Mouse (Mus musculus) midbrain, embryonic 16.5 days (tissue): Measurements from ENCODE around the gene Cd19. TPM values are rescaled to one million over a fixed set of nuclear protein-coding genes. Genes with fewer than 3 reads are reported as not detected.
A peak's percentile ranks its signal among the peaks of the same experiment; 100 is the strongest.

Source experiments
- ATAC-seq: fragments of 200-750 bp; cut with Nextera tagmentation; 2 replicates; pipeline ENCODE4 v1.8.0; 2017; ENCODE audit warnings: moderate TSS enrichment
- H3K27ac ChIP-seq: fragments of 300-500 bp; sonication (generic); 2 replicates; pipeline ENCODE4 v1.5.1; 2014; ENCODE audit warnings: mild to moderate bottlenecking, low read length, mixed read lengths
- H3K27me3 ChIP-seq: fragments of 300-500 bp; sonication (generic); 2 replicates; pipeline ENCODE4 v1.6.1; 2014; ENCODE audit warnings: low read depth, low read length, mixed read lengths; ENCODE audit not compliant: control insufficient read depth, insufficient read depth
- H3K36me3 ChIP-seq: fragments of 300-500 bp; sonication (generic); 2 replicates; pipeline ENCODE4 v1.6.1; 2014; ENCODE audit warnings: mild to moderate bottlenecking, low read length, moderate library complexity, mixed read lengths; ENCODE audit not compliant: control insufficient read depth, insufficient read depth
- H3K4me1 ChIP-seq: fragments of 300-500 bp; sonication (generic); 2 replicates; pipeline ENCODE4 v1.6.1; 2014; ENCODE audit warnings: mild to moderate bottlenecking, low read length, mixed read lengths; ENCODE audit not compliant: control insufficient read depth, insufficient read depth
- H3K4me2 ChIP-seq: fragments of 300-500 bp; sonication (generic); 2 replicates; pipeline ENCODE4 v1.6.1; 2014; ENCODE audit warnings: mild to moderate bottlenecking, low read length, mixed read lengths
- H3K4me3 ChIP-seq: fragments of 300-500 bp; sonication (generic); 2 replicates; pipeline ENCODE4 v1.5.1; 2014; ENCODE audit warnings: low read depth, mild to moderate bottlenecking, low read length, moderate library complexity, mixed read lengths
- H3K9ac ChIP-seq: fragments of 300-500 bp; sonication (generic); 2 replicates; pipeline ENCODE4 v1.6.1; 2014; ENCODE audit warnings: low read depth, low read length, mixed read lengths
- H3K9me3 ChIP-seq: fragments of 300-500 bp; sonication (generic); replicated peaks from 2 replicates; pipeline ENCODE4 v1.6.1; 2014; ENCODE audit warnings: mild to moderate bottlenecking, low read length, mixed read lengths; ENCODE audit not compliant: control insufficient read depth, poor library complexity, severe bottlenecking
- WGBS: fragments of 180-500 bp; shearing (Covaris S2); extraction: QIAGEN DNeasy Blood & Tissue Kit; methylation state at CpG from one replicate; pipeline ENCODE4 v1.1.7; 2014; 5-methylcytosine and 5-hydroxymethylcytosine counted together
- polyA plus RNA-seq: library from polyadenylated mRNA; unstranded; fragments of >200 nt; fragmentation: Nextera tagmentation; extraction: Ambion mirVana; gene quantifications from 2 replicates; pipeline ENCODE4 v1.2.1, GENCODE M21; 2015

The Cd19 gene
- polyA plus RNA-seq, 1 experiment from 2014 or later, result not detected

DNA sequence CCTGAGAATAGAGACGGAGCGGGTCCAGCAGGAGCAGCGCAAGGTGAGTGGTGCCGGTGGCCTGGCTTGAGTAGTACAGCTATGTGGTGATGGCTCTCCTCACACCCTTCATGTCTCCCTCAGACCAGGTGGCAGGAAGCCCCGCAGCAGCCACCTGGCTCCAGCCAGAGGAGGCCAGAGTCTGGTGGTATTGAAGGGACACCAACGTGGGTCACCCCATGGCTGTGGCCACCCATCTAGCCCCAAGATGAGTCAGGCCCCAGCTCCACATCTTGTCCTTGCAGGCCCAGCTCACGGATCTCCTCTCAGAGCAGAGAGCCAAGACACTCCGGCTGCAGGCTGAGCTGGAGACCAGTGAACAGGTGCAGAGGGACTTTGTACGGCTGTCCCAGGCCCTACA, 29.8 kb upstream of the Cd19 start:
- no peaks in the 10 kb centered on the region for H3K4me1 ChIP-seq
- no peak overlapping the region for H3K4me3 ChIP-seq
- no peaks in the 10 kb centered on the region for H3K27me3 ChIP-seq
- ATAC-seq, result no peak
- no peak overlapping the region for H3K9ac ChIP-seq
- no peak overlapping the region for H3K27ac ChIP-seq
- WGBS, result 97% methylated on average over 9 of the region's 9 CpGs
- peaks cover 28% of the 10 kb centered on the region for H3K36me3 ChIP-seq
- H3K9me3 ChIP-seq, result no peaks in the 10 kb centered on the region
- H3K4me2 ChIP-seq, result no peak overlapping the region

GRCm38 (mm10) chr7:126443997-126444396, 29.3 kb upstream of the Cd19 start:
- 94% methylated on average over 10 of the region's 10 CpGs for WGBS

GRCm38 (mm10) chr7:126440134-126440533, 25.4 kb upstream of the Cd19 start:
- Histone ChIP-seq H3K9me3 (no peaks in the 10 kb centered on the region), H3K9ac (no peak overlapping the region), H3K27me3 (no peaks in the 10 kb centered on the region), H3K4me2 (no peak overlapping the region), H3K4me3 (no peak overlapping the region), H3K36me3 (peaks cover 15% of the 10 kb centered on the region), H3K27ac (no peak overlapping the region), H3K4me1 (no peaks in the 10 kb centered on the region)
- 80% methylated on average over 8 of the region's 9 CpGs for WGBS
- no peak for ATAC-seq

More at GRCm38 (mm10) chr7:126443997-126444396, 29.3 kb upstream of the Cd19 start:
- Histone ChIP-seq H3K9ac (no peak overlapping the region), H3K4me2 (no peak overlapping the region), H3K4me3 (no peak overlapping the region), H3K9me3 (no peaks in the 10 kb centered on the region), H3K4me1 (no peaks in the 10 kb centered on the region), H3K36me3 (peaks cover 28% of the 10 kb centered on the region), H3K27me3 (no peaks in the 10 kb centered on the region), H3K27ac (no peak overlapping the region)
- ATAC-seq, result no peak

- ATAC-seq, result no peak
- no peak overlapping the region for H3K9ac ChIP-seq
- no peaks in the 10 kb centered on the region for H3K9me3 ChIP-seq
- H3K27me3 ChIP-seq, result no peaks in the 10 kb centered on the region
- H3K4me1 ChIP-seq, result no peaks in the 10 kb centered on the region
- peaks cover 2% of the 10 kb centered on the region; the same call in 1 of the 2 replicates for H3K36me3 ChIP-seq
- H3K4me3 ChIP-seq, result no peak overlapping the region
- WGBS, result 17% methylated on average over 8 of the region's 8 CpGs
- no peak overlapping the region for H3K27ac ChIP-seq
- H3K4me2 ChIP-seq, result no peak overlapping the region
These were observed 22.2 kb upstream of the Cd19 start for GRCm38 (mm10) chr7:126436851-126437250.

- no peak for ATAC-seq
- 84% methylated on average over 3 of the region's 3 CpGs for WGBS
- Histone ChIP-seq H3K27ac (no peak overlapping the region), H3K4me2 (no peak overlapping the region), H3K9me3 (no peaks in the 10 kb centered on the region), H3K9ac (no peak overlapping the region), H3K4me1 (no peaks in the 10 kb centered on the region), H3K36me3 (peaks cover 2% of the 10 kb centered on the region; the same call in 1 of the 2 replicates), H3K4me3 (no peak overlapping the region), H3K27me3 (no peaks in the 10 kb centered on the region)
These were observed 21.1 kb upstream of the Cd19 start for GRCm38 (mm10) chr7:126435801-126436200.

- no peak overlapping the region for H3K9ac ChIP-seq
- H3K4me2 ChIP-seq, result no peak overlapping the region
- H3K4me3 ChIP-seq, result no peak overlapping the region
- H3K9me3 ChIP-seq, result no peaks in the 10 kb centered on the region
- H3K27ac ChIP-seq, result no peak overlapping the region
- peaks cover 2% of the 10 kb centered on the region; the same call in 1 of the 2 replicates for H3K36me3 ChIP-seq
- 89% methylated on average over 7 of the region's 7 CpGs for WGBS
- H3K27me3 ChIP-seq, result no peaks in the 10 kb centered on the region
- H3K4me1 ChIP-seq, result peaks cover 3% of the 10 kb centered on the region; the same call in 1 of the 2 replicates
- ATAC-seq, result no peak
These were observed 20.0 kb upstream of the Cd19 start for GRCm38 (mm10) chr7:126434726-126435125.

- Histone ChIP-seq H3K4me3 (no peak overlapping the region), H3K9me3 (no peaks in the 10 kb centered on the region), H3K9ac (no peak overlapping the region), H3K4me2 (no peak overlapping the region), H3K4me1 (peaks cover 12% of the 10 kb centered on the region), H3K27ac (no peak overlapping the region), H3K27me3 (no peaks in the 10 kb centered on the region), H3K36me3 (peaks cover 2% of the 10 kb centered on the region; the same call in 1 of the 2 replicates)
- no peak for ATAC-seq
These were observed 15.5 kb upstream of the Cd19 start for GRCm38 (mm10) chr7:126430167-126430566.

GRCm38 (mm10) chr7:126429503-126429898, 14.8 kb upstream of the Cd19 start:
- Histone ChIP-seq H3K4me2 (peak overlapping the region; percentile 84), H3K27me3 (no peaks in the 10 kb centered on the region), H3K36me3 (no peaks in the 10 kb centered on the region), H3K9ac (peak overlapping the region; percentile 86), H3K27ac (peak overlapping the region; percentile 93), H3K4me1 (peaks cover 12% of the 10 kb centered on the region), H3K4me3 (peak overlapping the region; percentile 72), H3K9me3 (no peaks in the 10 kb centered on the region)
- peak; percentile 20 for ATAC-seq
- 30% methylated on average over 15 of the region's 15 CpGs for WGBS

- peak within 1 kb of the TSS; percentile 93 for H3K27ac ChIP-seq
These were observed 14.2 kb upstream of the Cd19 start, which contains the start of gene Rabep2 for GRCm38 (mm10) chr7:126428631-126429502. Gene Rabep2, plus strand, starts transcription at chr7:126428759.

More at GRCm38 (mm10) chr7:126428631-126429502, 14.2 kb upstream of the Cd19 start, which contains the start of gene Rabep2:
- H3K27me3 ChIP-seq, result no peaks in the 10 kb centered on the region
- WGBS, result under 1% methylated on average over 82 of the region's 82 CpGs
- H3K9me3 ChIP-seq, result no peaks in the 10 kb centered on the region
- H3K4me1 ChIP-seq, result peaks cover 12% of the 10 kb centered on the region
- H3K9ac ChIP-seq, result peak within 1 kb of the TSS; percentile 86
- H3K36me3 ChIP-seq, result no peaks in the 10 kb centered on the region
- peak within 1 kb of the TSS; percentile 84 for H3K4me2 ChIP-seq
- peak within 1 kb of the TSS; percentile 72 for H3K4me3 ChIP-seq
- ATAC-seq, result peak; percentile 93
